Mouse (Mus musculus) neural tube, embryonic 10.5 days (tissue): Measurements from ENCODE around the gene Gpx1.
A peak's percentile ranks its signal among the peaks of the same experiment; 100 is the strongest.

Experiments
- DNase-seq: peaks from one replicate; pipeline ENCODE4 v3.0.0-alpha.2; 2017; ENCODE audit warnings: low spot score; ENCODE audit errors: extremely low spot score

Gpx1 gene

GRCm38 (mm10) chr9:108339886-108340257 is 1.2 kb downstream of the Gpx1 start:
- peak; percentile 15 for DNase-seq

DNA sequence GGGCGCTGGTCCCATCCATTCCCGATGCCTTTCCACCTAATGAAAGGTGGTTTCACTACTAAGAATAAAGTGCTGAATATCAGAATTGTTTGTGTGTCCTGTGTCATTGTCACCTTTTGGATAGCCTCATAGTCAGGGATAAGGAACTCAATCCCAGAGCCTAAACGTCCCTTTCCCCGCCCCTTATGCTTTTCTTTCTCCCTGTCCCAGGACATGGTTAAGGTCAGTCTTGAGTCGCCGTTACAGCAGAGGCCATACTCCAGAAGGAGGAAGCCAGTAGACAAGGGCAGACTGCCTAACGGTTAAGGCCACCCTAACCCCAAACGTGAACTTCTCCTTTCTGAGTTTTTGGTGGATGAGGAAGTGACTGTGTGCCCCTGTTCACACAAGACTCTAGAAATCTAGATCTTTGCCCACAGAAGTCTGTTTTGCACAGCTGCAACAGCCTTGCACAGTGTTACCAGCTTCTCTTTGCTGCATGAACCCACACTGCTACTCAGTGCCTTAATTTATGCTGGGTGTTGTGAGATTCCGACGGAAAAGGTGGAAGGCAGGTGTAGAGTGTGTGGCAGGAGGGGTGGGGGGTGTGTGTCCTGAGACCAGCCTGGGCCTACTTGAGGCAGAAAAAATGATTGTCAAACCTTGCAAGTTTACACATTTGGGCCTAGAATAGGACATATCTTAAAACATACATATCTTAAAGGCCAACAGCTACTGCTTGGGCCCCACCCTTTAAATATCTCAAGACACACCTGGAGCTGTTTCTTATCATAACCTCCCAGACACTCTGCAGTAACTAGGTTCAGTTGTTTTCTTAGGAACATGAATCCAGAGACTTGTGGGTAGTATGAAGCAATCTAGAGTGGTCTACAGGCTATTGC is 1.8 kb downstream of the Gpx1 start:
- peak; percentile 15 for DNase-seq

- no peak for DNase-seq
Observed at GRCm38 (mm10) chr9:108341139-108341475, 2.4 kb downstream of the Gpx1 start.

- no peak for DNase-seq
Observed at GRCm38 (mm10) chr9:108341801-108342200, 3.1 kb downstream of the Gpx1 start.

- DNase-seq, result no peak
Observed at GRCm38 (mm10) chr9:108342301-108342831, 3.7 kb downstream of the Gpx1 start.

DNA sequence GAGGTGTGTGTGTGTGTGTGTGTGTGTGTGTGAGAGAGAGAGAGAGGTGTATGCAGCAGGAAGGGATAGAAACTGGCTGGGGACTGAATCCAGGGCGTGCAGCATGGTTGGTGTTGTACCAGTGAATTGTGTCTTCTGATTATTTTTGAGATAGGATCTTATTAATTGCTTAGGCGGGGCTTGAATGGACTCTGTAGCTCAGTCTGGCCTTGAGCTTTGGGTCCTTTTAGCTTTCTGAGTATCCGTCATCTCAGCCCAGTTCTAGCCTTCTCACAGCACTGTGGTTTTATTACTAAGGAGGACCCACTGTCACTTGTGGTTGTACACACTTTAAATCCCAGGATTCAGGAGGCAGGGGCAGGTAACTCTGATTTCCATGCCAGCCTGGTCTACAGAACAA is 4.6 kb downstream of the Gpx1 start:
- no peak for DNase-seq

DNA sequence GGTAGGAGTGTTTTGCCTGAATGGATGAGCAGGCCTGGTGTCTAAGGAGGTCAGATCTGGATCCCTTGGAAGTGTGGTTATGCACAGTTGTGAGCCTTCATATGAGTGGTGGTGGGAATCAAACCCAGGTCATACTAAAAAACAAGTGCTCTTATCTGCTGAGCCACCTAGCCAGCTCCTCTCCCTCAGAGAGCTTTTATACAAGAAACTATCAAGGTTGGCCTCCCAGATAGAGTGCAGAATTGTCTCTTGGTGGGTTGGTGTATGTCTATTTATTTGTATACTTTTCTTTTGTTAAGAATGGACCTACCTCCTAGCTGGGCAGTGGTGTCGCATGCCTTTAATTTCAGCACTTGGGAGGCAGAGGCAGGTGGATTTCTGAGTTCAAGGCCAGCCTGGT is 5.1 kb downstream of the Gpx1 start:
- DNase-seq, result no peak

DNA sequence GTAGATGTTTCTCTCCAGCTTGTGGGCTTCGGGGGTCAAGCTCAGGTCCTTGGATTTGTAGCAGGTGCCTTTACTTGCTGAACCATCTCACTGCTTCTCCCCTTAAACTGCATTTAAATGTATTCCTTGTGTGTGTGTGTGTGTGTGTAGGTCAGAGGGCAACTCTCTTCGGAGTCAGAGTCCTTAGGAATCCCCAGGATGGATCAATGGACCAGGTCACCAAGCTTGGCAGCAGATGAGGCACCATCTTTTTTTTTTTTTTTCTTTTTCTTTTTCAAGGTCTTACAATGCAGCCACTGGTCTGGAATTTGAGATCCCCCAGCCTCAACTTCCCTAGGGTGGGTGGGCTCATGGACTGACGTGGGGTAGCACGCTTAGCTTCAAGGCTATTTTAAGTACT is 5.8 kb downstream of the Gpx1 start:
- DNase-seq, result no peak

DNA sequence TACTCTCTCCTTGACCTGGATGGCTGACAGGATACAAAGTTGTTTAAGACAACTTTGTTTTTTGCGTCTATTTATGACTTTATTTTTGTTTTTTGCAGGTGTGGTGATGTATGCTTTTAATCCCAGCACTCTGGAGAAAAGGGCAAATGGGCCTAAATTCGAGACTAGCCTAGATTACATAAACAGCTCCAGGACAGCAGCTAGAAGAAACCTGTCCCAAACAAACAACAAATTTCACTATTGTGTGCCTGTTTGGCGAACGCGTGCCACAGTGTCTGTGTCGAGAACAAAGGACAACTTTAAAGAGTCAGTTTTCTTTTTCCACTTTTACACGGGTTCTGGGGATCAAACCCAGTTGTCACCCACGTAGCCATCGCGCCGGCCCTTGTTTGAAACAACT is 8.3 kb downstream of the Gpx1 start:
- no peak for DNase-seq

GRCm38 (mm10) chr9:108347540-108348289 is 9.0 kb downstream of the Gpx1 start, which contains the start of gene Usp4:
Usp4 (plus strand) TSS chr9:108347853.
- peak; percentile 91 for DNase-seq

GRCm38 (mm10) chr9:108348290-108348680 is 9.6 kb downstream of the Gpx1 start:
- DNase-seq, result no peak

GRCm38 (mm10) chr9:108349727-108350126 is 11.0 kb downstream of the Gpx1 start:
- no peak for DNase-seq

DNA sequence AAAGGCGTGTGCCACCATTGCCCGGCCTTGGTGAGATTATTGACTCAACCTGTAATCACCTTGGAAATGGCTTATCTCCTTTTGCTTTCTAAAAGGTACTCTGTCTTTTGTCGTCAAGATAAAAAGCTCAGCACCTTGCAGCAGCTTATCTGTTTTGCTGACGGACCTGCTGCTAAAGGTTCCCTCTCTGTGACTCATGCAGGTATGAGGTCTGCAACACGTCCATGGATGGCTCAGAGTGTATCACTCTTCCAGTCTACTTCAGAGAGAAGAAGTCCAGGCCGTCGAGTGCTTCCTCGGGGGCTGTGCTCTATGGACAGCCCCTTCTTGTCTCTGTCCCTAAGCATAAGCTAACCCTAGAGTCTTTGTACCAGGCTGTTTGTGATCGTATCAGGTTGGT is 39.5 kb downstream of the Gpx1 start:
- no peak for DNase-seq

DNA sequence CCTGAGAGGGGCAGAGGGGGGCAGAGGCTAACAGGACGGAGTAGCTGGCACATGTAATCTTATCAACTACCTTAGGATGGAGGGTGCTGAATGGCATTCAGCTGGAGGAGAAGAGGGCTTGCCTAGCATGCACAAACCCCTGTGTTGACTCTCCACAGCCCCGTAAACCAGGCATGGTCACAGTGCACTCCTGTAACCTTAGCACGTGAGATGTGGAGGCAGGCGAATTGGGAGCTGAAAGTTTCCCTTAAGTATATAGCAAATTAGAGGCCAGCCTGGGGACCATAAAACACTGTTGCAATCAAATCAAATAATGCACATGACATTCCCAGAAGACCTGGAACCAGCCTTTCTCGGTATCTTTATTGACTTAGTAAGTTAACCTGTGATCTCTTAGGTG is 40.0 kb downstream of the Gpx1 start:
- DNase-seq, result no peak

DNA sequence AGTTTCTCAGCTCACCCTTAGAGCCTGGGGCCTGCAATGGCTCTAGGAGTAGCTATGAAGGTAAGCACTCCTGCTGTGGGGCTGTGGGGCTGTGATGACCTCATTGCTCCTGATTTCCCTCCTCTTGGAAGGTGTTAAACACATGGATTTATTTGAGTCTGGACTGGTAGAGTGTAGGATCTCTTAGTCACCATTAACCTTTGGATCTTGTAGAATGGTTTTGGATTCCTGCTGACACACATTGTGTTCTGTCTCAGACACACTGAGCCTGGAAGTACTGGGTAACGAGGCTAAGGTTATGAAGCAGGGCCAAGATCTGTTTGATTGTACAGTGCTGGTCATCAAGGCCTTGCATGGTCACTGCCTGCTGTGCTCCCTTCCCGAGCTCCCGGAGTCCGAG is 40.6 kb downstream of the Gpx1 start:
- no peak for DNase-seq

- no peak for DNase-seq
Observed at GRCm38 (mm10) chr9:108381382-108381781, 42.7 kb downstream of the Gpx1 start.

GRCm38 (mm10) chr9:108385006-108385405 is 46.3 kb downstream of the Gpx1 start:
- DNase-seq, result no peak

DNA sequence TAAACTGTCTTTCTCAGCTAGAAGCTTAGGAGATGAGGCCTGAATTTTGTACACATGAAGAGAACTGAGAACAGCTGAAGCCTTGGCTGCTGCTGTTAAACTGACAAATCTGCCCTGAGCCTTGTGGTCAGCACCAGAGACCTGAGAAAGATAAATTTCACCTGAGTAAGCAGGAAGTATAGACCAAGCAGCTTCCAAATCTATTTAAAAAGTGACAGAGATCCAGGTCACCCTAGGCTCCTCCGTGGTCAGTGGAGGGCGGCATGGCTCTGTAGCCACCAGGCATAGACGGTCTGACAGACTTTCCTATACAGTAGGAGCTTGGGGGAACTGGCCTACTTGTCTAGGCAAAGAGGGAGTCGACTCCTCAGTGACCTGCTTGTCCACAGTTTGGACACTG is 48.1 kb downstream of the Gpx1 start:
- DNase-seq, result no peak

- no peak for DNase-seq
Observed at GRCm38 (mm10) chr9:108388601-108389000, 49.9 kb downstream of the Gpx1 start.

DNA sequence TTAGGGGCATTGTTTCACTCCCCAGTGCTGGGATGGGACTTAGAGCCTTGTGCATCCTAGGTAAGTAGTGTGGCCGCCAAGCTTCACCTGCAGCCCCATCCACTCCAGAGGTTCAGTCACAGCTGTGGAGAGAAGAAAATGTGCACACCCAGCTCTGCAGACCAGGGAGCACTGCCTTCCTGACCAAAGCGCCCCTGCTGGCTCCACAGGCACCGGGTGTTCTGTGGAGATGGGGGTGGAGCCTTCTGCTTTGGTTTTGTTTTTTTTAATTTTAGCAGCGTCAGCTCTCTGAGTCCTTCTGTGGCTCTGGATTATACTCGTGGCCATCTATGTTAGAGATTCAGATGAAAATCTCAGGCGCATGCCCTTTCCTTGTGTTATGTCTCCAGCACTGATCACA is 50.5 kb downstream of the Gpx1 start:
- no peak for DNase-seq
